Mouse (Mus musculus): ENCODE results near the gene Ugt1a6a.

GRCm38 (mm10) chr1:88230421-88230820, 95.8 kb downstream of the Ugt1a6a start:
- TF ChIP-seq CTCF (IDR thresholded peaks at IDR 0.05; ENCODE audit: low read depth, low read length) (no peak), POLR2A (IDR thresholded peaks at IDR 0.05; ENCODE audit: extremely low read depth, insufficient read depth, low read length) (no peak)
